Mouse (Mus musculus): ENCODE results near the gene Mrpl18. TPM values are rescaled to one million over a fixed set of nuclear protein-coding genes. Genes with fewer than 3 reads are reported as not detected.
"Not testable (repeated sequence)": the region's sequence is repeated elsewhere in the genome, so short reads cannot be mapped to it uniquely, and the experiment has no call there.

Gene Mrpl18
- polyA plus RNA-seq, 1 experiment: 123 TPM

GRCm38 (mm10) chr17:12905810-12906209 lies 10.3 kb downstream of the Mrpl18 start:
- Histone ChIP-seq H3K79me3 (ENCODE audit: low read depth) (no peaks in the 10 kb centered on the region), H3K79me2 (ENCODE audit: control insufficient read depth, insufficient read depth) (no peaks in the 10 kb centered on the region), H3K27me3 (ENCODE audit: control insufficient read depth, insufficient read depth, insufficient read length) (no peaks in the 10 kb centered on the region), H3K36me3 (ENCODE audit: control insufficient read depth, insufficient read depth) (peaks cover 12% of the 10 kb centered on the region), H3K4me3 (ENCODE audit: insufficient read depth, poor library complexity, severe bottlenecking) (no peak overlapping the region), H3ac (ENCODE audit: control insufficient read depth, insufficient read length, low read depth) (no peak overlapping the region)
- TF ChIP-seq USF1 (IDR thresholded peaks at IDR 0.05; ENCODE audit: low read depth): no peak
- no peak for TF ChIP-seq MAX (IDR thresholded peaks at IDR 0.05)
- no peak for TF ChIP-seq MYOG (IDR thresholded peaks at IDR 0.05; ENCODE audit: control insufficient read depth, extremely low read depth, insufficient read length)
- no peak for TF ChIP-seq MYOD1 (IDR thresholded peaks at IDR 0.05; ENCODE audit: control insufficient read depth, insufficient read length, low read depth)
- no peak for TF ChIP-seq CTCF (IDR thresholded peaks at IDR 0.05; ENCODE audit: control insufficient read depth, insufficient read depth, insufficient read length)
- no peak for TF ChIP-seq FOSL1 (IDR thresholded peaks at IDR 0.05; ENCODE audit: insufficient read depth, low read length, poor library complexity, severe bottlenecking)
- TF ChIP-seq CEBPB (IDR thresholded peaks at IDR 0.05; ENCODE audit: low read depth): no peak

DNA sequence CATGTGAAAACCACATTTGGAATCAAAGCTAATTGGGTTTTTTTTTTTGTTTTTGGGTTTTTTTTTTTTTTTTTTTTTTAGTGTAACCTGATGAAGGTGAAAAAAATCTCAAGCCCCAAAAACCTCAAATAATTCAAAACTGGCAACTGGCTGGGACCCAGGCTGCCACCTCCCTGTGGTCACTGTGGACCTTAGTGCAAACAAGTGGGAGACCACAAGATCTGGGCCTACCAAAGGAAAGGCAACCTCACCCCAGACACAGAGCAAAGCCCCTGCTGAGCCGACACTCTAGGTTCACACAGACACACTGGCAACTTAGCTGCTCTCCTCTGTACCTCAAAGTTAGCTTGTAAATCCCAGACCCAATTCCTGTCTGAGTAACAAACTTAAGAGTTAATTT lies 11.8 kb downstream of the Mrpl18 start:
- Histone ChIP-seq H3K27me3 (ENCODE audit: control insufficient read depth, insufficient read depth, insufficient read length) (no peaks in the 10 kb centered on the region), H3K36me3 (ENCODE audit: control insufficient read depth, insufficient read depth) (peaks cover 9% of the 10 kb centered on the region), H3K4me3 (ENCODE audit: insufficient read depth, poor library complexity, severe bottlenecking) (no peak overlapping the region), H3ac (ENCODE audit: control insufficient read depth, insufficient read length, low read depth) (no peak overlapping the region), H3K79me3 (ENCODE audit: low read depth) (no peaks in the 10 kb centered on the region), H3K79me2 (ENCODE audit: control insufficient read depth, insufficient read depth) (no peaks in the 10 kb centered on the region)
- TF ChIP-seq MYOD1 (IDR thresholded peaks at IDR 0.05; ENCODE audit: control insufficient read depth, insufficient read length, low read depth) (no peak), MAX (IDR thresholded peaks at IDR 0.05) (no peak), CEBPB (IDR thresholded peaks at IDR 0.05; ENCODE audit: low read depth) (no peak), FOSL1 (IDR thresholded peaks at IDR 0.05; ENCODE audit: insufficient read depth, low read length, poor library complexity, severe bottlenecking) (no peak), CTCF (IDR thresholded peaks at IDR 0.05; ENCODE audit: control insufficient read depth, insufficient read depth, insufficient read length) (no peak), USF1 (IDR thresholded peaks at IDR 0.05; ENCODE audit: low read depth) (no peak), MYOG (IDR thresholded peaks at IDR 0.05; ENCODE audit: control insufficient read depth, extremely low read depth, insufficient read length) (no peak)

GRCm38 (mm10) chr17:12903372-12904333 lies 12.5 kb downstream of the Mrpl18 start:
- no peaks in the 10 kb centered on the region for H3K79me3 ChIP-seq (ENCODE audit: low read depth)

DNA sequence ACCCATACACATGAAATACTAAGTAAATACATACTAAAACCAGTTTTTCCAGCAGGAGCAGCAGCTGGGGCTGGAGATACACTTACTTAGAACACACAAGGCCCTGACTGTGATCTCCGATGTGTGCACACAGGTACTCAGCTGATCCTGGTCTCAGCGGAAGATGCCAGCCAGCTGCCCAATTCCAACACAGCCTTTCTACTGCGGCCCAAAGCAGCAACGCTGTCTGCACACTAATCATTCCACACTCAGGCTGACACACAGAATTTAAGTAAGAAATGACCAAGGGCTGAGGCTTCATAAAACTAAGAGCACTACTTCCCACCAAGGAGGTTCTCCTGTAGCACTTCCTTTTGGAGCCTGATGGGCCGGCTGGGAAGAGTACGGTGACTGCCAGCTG lies 13.9 kb downstream of the Mrpl18 start:
- Histone ChIP-seq H3K27me3 (ENCODE audit: control insufficient read depth, insufficient read depth, insufficient read length) (no peaks in the 10 kb centered on the region), H3K36me3 (ENCODE audit: control insufficient read depth, insufficient read depth) (peaks cover 9% of the 10 kb centered on the region), H3K79me2 (ENCODE audit: control insufficient read depth, insufficient read depth) (no peaks in the 10 kb centered on the region), H3K4me3 (ENCODE audit: insufficient read depth, poor library complexity, severe bottlenecking) (no peak overlapping the region), H3K79me3 (ENCODE audit: low read depth) (no peaks in the 10 kb centered on the region), H3ac (ENCODE audit: control insufficient read depth, insufficient read length, low read depth) (no peak overlapping the region)
- TF ChIP-seq USF1 (IDR thresholded peaks at IDR 0.05; ENCODE audit: low read depth): no peak
- TF ChIP-seq FOSL1 (IDR thresholded peaks at IDR 0.05; ENCODE audit: insufficient read depth, low read length, poor library complexity, severe bottlenecking): no peak
- TF ChIP-seq MYOG (IDR thresholded peaks at IDR 0.05; ENCODE audit: control insufficient read depth, extremely low read depth, insufficient read length): no peak
- no peak for TF ChIP-seq CTCF (IDR thresholded peaks at IDR 0.05; ENCODE audit: control insufficient read depth, insufficient read depth, insufficient read length)

More at GRCm38 (mm10) chr17:12903372-12904333, 12.5 kb downstream of the Mrpl18 start:
- peaks cover 9% of the 10 kb centered on the region for H3K36me3 ChIP-seq (ENCODE audit: control insufficient read depth, insufficient read depth)
- no peaks in the 10 kb centered on the region for H3K79me2 ChIP-seq (ENCODE audit: control insufficient read depth, insufficient read depth)
- no peaks in the 10 kb centered on the region for H3K27me3 ChIP-seq (ENCODE audit: control insufficient read depth, insufficient read depth, insufficient read length)
- no peak overlapping the region for H3K4me3 ChIP-seq (ENCODE audit: insufficient read depth, poor library complexity, severe bottlenecking)
- TF ChIP-seq MYOG (IDR thresholded peaks at IDR 0.05; ENCODE audit: control insufficient read depth, extremely low read depth, insufficient read length) (no peak), MYOD1 (IDR thresholded peaks at IDR 0.05; ENCODE audit: control insufficient read depth, insufficient read length, low read depth) (no peak), USF1 (IDR thresholded peaks at IDR 0.05; ENCODE audit: low read depth) (no peak), CTCF (IDR thresholded peaks at IDR 0.05; ENCODE audit: control insufficient read depth, insufficient read depth, insufficient read length) (no peak), FOSL1 (IDR thresholded peaks at IDR 0.05; ENCODE audit: insufficient read depth, low read length, poor library complexity, severe bottlenecking) (no peak)
- H3ac ChIP-seq (ENCODE audit: control insufficient read depth, insufficient read length, low read depth): no peak overlapping the region

DNA sequence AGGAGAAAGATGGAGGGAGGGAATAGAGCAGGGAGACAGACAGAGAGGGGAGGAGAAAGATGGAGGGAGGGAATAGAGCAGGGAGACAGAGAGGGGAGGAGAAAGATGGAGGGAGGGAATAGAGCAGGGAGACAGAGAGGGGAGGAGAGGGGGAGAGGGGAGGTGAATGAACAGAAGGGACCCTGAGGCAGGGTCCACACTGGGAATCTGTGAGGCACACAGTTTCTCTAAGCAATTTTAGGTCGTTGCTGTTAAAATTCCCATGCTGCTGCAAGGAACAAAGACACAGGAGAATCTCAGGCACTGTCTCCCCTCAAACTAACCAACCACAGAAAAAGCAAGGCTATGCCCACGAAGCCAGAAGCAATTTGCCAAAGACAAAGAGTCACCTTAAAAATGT lies 17.5 kb downstream of the Mrpl18 start:
- not testable (repeated sequence) for H3K27me3 ChIP-seq (ENCODE audit: control insufficient read depth, insufficient read depth, insufficient read length); H3K4me3 ChIP-seq (ENCODE audit: insufficient read depth, poor library complexity, severe bottlenecking); H3ac ChIP-seq (ENCODE audit: control insufficient read depth, insufficient read length, low read depth); H3K79me2 ChIP-seq (ENCODE audit: control insufficient read depth, insufficient read depth); H3K79me3 ChIP-seq (ENCODE audit: low read depth)
- H3K36me3 ChIP-seq (ENCODE audit: control insufficient read depth, insufficient read depth): peaks cover 19% of the 10 kb centered on the region

- H3K36me3 ChIP-seq (ENCODE audit: control insufficient read depth, insufficient read depth): peaks cover 12% of the 10 kb centered on the region
Measured at GRCm38 (mm10) chr17:12897674-12898073, 18.5 kb downstream of the Mrpl18 start.

More at GRCm38 (mm10) chr17:12897674-12898073, 18.5 kb downstream of the Mrpl18 start:
- Histone ChIP-seq H3K4me3 (ENCODE audit: insufficient read depth, poor library complexity, severe bottlenecking) (no peak overlapping the region), H3K79me3 (ENCODE audit: low read depth) (no peaks in the 10 kb centered on the region), H3K79me2 (ENCODE audit: control insufficient read depth, insufficient read depth) (no peaks in the 10 kb centered on the region), H3K27me3 (ENCODE audit: control insufficient read depth, insufficient read depth, insufficient read length) (no peaks in the 10 kb centered on the region), H3ac (ENCODE audit: control insufficient read depth, insufficient read length, low read depth) (no peak overlapping the region)
- TF ChIP-seq FOSL1 (IDR thresholded peaks at IDR 0.05; ENCODE audit: insufficient read depth, low read length, poor library complexity, severe bottlenecking): no peak
- TF ChIP-seq CTCF (IDR thresholded peaks at IDR 0.05; ENCODE audit: control insufficient read depth, insufficient read depth, insufficient read length): no peak
- TF ChIP-seq CEBPB (IDR thresholded peaks at IDR 0.05; ENCODE audit: low read depth): no peak
- no peak for TF ChIP-seq USF1 (IDR thresholded peaks at IDR 0.05; ENCODE audit: low read depth)
- no peak for TF ChIP-seq MAX (IDR thresholded peaks at IDR 0.05)

Data from C2C12 (cell line).